Mouse (Mus musculus): Measurements from ENCODE around the gene Lrp1.

Gene Lrp1

DNA sequence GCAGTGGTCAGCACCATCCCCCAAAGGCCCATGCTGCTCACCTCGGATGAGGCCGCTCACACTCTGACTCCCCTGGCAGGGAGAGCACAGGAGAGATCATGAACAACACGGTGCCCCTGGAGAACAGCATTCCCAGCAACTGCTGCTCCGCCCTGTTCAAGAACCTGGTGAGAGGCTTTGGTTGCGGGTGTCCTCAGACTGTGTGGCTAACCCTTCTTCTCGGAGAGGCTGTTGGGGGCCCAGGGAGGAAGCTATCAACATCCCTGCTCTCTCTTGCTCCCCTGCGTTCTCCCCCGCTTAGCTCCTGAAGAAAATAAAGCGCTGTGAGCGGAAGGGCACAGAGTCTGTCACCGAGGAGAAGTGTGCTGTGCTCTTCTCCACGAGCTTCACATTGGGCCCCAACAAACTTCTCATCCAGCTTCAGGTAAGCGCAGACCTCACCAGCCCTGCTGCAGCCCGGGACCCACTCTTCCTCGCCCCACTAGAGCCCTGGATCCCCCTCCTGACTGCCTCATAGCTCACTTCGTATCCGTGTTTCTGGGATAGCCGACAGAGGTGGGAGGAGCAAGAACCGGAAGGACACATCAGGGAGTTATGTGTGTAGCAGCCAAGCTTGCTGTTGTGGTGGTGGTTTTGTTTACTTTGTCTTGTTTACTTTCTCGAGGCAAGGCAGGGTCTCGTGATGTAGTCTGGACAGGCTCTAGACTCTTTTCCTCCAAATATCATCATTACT is 32.1 kb upstream of the Lrp1 start:
- DNase-seq (ENCODE audit: low read depth, low spot score), result no peak

DNA sequence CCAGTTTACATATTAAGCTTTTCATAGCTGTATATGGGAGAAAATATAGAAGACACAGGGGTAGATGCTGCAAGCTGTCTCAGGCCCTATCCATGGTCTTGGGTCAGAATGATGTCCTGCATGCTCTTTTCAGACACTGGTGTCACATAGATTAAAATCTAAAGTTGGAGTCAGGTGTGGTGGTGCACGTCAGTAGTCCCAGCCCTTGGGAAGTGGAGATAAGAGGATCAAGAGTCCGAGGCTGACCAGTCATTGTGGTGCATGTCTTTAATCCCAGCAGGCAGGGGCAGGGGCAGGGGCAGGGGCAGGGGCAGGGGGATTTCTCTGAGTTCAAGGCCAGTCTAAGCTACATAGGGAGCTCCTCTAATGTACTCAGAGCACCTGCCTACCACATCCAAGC is 24.8 kb upstream of the Lrp1 start:
- DNase-seq (ENCODE audit: low read depth, low spot score), result no peak

DNA sequence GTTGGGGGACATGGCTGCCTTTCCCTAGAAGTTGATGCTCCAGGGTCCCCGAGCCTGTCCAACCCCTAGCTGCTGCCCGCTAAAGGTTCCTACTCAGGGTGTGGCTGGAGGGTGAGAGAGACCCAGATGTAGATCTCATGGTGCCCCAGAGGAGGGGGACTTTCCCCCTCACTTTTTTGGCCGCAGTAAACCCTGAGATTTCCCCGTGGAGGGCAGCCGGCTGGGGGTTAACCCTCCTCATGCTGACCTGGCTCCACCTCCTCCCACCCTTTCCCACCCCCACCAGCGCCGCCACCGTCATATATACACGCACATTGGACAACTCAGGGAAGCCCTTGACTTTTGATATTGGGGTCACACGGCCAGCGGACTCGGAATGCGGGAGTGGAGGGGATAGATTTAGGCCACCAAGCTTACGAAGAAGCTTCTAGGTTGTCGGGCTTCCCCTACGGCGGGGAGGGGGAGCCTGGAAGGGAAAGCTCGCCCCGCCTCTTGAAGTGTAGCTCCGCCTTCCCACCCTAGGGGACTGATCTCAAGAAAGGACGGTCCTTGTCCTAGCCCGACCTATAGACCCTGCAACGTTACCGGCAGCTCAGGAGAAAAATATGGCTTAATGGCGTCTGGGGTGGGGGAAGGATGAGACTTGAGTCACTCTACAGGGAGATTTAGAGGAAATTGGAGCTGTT is 22.7 kb upstream of the Lrp1 start:
- peak; percentile 83 for DNase-seq (ENCODE audit: low read depth, low spot score)

DNA sequence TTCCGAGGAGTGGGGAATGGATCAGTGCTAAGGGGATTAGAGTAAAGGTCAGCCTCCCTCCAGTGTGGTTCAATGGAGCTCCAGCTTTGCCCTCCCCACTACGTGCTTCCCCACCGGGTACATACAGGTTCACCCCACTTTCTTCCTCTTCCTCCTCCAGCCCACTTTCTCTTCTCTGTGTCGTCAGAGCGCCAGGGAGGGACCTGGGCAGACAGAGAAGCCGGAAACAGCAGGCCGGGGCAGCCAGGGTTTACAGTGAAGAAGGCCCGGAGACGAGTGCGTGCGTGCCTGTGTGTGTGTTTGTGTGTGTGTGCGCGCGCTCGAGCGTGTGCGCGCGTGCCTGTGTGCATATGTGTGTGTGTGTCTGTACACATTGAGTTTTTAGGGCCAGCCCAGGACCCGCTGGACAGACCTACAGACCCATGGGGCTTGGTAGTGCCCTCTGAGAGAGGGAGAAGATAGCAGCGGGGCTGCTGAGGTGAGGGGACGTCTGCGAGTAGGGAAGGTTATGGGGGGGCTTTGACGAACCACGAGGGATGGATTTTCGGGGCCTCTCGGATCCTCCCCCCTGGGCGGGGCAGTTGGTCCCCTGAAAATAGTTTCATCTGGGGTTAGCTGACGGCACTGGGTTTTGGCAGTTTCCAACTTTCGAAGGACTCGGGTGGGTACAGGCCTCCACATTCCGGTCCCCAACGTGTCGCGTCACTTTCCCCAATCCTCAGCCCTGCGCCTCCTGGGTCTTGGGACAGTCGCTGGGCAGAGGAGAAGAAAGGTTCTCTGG is 22.0 kb upstream of the Lrp1 start, which contains the start of gene Stat6:
Stat6 (plus strand) TSS at position 215 of the 781 bp plus-strand sequence.
- peak; percentile 87 for DNase-seq (ENCODE audit: low read depth, low spot score)

DNA sequence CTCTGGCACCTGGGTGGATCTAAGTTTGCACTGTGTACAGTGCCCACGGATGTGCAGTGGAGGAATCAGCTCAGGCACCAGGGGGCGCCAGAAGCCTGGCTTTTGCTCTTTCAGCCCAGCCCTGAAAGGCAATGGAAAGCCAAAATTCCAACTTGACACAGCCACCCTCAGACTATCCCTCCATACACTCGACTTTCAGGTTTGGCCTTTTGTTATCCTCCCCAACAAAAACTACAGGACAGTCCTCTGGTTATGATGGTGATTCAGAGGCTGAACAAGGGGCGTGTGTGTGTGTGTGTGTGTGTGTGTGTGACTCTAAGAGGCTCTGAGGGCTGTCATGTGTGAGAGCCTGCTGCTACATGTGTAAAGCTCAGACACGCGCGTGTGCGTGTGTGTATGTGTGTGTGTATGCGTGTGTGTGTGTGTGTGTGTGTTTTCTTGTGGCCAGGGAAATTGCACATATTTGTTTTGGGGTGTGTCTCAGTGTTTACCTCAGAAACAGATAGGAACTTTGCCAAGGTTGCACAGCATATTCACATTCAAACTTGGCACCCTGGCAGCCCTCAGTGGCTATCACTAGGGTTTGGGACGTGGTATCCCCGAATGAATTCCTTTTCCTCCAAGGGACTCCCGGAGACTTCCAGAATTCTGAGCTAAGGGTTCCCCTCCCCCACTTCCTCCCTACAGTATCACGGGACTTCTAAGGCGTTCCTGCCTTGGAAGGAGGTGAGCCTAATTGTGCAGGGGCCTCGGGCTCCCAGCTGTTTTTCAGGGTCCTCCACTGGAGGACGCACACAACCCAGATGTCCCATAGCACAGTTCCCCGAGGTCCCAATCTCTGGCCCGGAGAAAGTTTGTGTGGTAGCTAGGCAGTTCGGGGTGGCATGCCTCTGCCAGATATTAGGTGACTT is 21.2 kb upstream of the Lrp1 start:
- DNase-seq (ENCODE audit: low read depth, low spot score), result peak; percentile 95

DNA sequence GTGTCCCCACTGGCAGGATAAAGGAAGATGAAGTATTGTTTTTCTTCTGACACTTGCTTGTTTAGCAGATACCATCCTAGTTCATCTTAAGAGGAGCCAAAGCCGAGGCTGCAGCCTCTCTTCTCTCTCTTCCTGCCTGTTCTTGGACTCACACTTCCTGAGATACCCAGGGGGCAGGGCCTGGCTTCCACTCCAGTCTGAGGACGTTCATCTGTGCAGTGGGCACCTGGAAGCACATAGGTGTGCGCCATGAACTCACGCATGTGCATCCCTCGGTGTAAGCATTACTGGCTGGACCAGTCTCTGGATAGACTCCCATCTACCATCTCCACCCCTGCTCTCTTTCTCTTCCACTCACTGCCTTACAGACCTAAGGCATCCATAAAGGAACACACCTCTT is 19.5 kb upstream of the Lrp1 start:
- DNase-seq (ENCODE audit: low read depth, low spot score), result no peak

- no peak for DNase-seq (ENCODE audit: low read depth, low spot score)
Observed at GRCm38 (mm10) chr10:127632668-127633271, 11.8 kb upstream of the Lrp1 start.

GRCm38 (mm10) chr10:127631261-127632214 is 10.6 kb upstream of the Lrp1 start:
- peak; percentile 81 for DNase-seq (ENCODE audit: low read depth, low spot score)

DNA sequence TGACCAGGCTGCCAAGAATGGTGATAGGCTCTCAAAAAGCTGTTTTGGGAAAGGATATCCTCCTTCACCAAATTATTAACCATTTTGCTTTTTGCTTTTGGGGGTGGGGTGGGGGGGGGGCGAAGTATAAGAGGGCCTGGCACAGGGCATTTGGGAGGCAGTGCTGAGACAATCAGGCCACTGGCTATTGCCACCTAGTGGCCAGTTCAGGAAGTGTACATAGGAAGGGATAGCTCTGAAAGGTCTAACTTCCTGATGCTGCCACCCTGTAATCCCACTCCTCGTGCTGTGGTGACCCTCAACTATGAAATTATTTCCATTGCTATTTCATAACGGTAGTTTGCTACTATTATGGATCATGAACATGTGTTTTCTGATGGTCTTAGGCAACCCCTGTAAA is 5.5 kb upstream of the Lrp1 start:
- DNase-seq (ENCODE audit: low read depth, low spot score), result peak; percentile 62

- DNase-seq (ENCODE audit: low read depth, low spot score), result no peak
Observed at GRCm38 (mm10) chr10:127623439-127624216, 2.7 kb upstream of the Lrp1 start.

- peak; percentile 49 for DNase-seq (ENCODE audit: low read depth, low spot score)
Observed at GRCm38 (mm10) chr10:127622661-127623060, 1.7 kb upstream of the Lrp1 start.

DNA sequence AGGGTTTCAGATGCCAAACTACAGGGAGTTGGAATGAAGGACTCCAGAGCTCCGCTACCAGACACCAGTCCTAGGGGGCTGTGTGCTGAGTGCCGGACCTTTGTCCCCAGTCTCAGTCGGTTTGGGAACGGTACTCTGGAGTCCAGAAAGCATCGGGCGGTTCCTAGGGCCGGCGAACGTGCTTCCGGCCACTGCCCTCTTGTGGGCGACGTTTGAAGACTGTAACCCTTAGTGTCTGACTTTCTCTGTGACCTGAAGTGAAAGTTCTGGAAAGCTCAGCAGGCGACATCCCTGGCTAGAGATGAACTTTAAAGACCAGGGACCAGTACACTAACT is 1.1 kb upstream of the Lrp1 start:
- DNase-seq (ENCODE audit: low read depth, low spot score), result peak; percentile 87

- DNase-seq (ENCODE audit: low read depth, low spot score), result peak; percentile 97
Observed at GRCm38 (mm10) chr10:127621191-127622056, 476 bp upstream of the Lrp1 start.

DNA sequence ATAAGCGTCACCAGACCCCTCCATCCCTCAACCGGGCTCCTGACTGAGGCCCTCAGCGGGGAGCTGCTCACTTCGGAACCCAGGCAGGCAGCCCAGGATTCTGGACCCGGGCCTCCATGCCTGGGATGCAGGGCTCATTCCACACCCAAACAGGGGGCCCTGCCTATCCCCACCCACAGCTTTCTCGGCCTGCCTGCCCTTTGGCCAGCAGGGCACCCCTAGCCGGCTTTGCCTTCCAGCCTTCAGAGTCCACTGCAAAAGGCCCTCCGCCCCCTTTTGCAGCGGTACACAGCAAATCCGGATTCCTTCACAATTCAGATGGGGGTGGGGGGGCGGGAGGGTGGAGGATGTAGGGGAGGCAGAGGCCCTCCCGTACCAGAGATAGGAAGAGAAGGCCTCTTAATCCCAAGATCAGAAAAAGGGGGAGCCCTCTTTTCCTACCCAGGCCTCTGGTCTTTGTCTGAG is 975 bp downstream of the Lrp1 start:
- peak; percentile 57 for DNase-seq (ENCODE audit: low read depth, low spot score)

DNA sequence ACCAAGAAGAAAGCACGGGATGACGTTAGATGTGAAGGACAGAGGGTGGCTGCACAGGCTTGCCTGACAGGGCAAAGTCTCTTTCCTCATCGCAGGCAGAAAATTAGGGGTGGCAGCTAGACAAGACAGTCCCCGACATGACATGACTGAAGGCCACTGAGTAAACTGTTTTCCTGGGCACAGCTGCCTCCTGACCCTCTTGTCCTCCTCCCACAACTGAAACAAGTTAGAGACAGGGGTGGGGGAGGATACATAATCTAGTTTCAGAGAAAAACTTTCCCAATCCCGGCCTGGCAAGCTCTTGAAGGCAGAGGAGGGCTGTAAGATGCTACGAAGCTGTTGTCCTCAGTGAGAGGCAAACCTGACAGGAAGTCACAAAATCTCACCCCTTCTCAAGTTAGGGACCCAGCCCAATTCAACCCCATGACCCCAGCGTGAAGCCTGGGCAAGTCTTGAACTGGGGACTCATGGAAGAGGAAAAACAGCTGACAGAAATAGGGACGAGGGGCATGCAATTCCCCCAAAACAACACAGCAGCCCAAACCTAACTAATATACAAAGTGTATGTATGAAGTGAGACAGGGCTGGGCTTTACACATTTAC is 1.7 kb downstream of the Lrp1 start:
- DNase-seq (ENCODE audit: low read depth, low spot score), result no peak

DNA sequence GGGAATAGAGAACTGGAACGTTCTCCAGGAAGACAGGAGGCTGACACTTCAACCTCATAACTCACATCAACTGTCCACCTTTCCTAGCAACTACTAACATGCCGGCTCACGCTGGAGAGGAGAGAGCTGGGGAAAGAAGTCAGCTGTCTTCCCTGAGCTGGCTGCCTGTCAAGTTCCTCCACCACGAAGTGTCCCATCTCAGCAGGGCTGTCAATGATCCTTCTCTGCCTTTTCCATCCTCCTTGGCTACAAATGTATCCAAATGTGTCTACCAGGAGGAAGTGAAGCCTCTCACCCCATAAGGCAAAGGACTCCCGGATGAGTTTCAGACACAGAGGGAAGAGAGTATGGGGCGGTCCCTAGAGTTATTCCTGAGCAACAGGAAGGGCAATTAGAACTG is 2.8 kb downstream of the Lrp1 start:
- DNase-seq (ENCODE audit: low read depth, low spot score), result peak; percentile 48

DNA sequence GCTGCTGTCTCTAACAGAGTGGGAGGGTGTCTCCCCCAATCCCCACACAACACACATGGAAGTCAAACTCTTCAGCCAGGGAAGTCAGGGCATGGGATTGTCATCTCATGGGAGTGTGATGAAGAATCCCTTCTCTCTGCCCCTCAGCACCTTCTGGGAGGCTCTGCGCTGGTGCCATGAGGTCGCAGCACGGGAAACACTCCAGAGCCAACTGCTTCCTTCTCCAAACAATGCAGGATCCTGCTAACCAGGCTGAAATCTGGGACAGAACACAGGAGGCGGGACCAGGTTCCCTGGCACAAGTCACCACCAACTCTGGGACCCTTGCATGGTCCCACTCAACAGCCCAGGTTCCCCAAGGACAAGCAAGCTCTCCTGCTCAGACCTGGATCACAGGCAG is 3.7 kb downstream of the Lrp1 start:
- DNase-seq (ENCODE audit: low read depth, low spot score), result no peak

DNA sequence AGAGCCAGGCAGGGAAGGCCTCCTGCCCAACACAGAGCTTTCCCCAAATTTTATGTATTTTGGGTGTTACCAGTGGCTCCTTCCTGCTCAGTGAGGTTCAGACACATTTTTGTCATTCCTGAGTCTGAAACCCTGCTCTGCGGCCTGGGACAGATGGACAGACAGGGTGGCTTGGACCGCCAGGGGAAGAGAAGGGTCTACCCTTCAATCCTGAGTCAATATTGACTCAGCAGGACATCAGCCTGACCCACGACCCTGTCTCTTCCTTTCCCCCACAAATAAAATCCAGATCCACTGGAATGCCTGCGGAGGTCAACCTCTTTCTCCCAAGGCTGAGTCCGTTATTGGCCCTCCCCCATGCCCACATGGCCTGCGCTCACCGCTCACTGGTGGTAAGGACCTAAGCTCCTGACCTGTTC is 4.7 kb downstream of the Lrp1 start:
- DNase-seq (ENCODE audit: low read depth, low spot score), result peak; percentile 81

Measured in 3T3-L1 (cell line).